Mouse (Mus musculus) hindbrain, embryonic 14.5 days (tissue): ENCODE results near the gene Upp2. TPM values are rescaled to one million over a fixed set of nuclear protein-coding genes. Genes with fewer than 3 reads are reported as not detected.
A peak's percentile ranks its signal among the peaks of the same experiment; 100 is the strongest.

Experiments used
- ATAC-seq: fragments of 200-750 bp; cut with Nextera tagmentation; 2 replicates; pipeline ENCODE4 v1.8.0; 2017; ENCODE audit warnings: moderate number of reproducible peaks, mild to moderate bottlenecking, moderate TSS enrichment, moderate library complexity; ENCODE audit not compliant: low FRiP score
- DNase-seq: peaks from one replicate; pipeline ENCODE4 v3.0.0-alpha.2; 2015; ENCODE audit warnings: low spot score
- H3K27ac ChIP-seq: fragments of 300-500 bp; sonication (generic); 2 replicates; pipeline ENCODE4 v1.5.1; 2014; ENCODE audit warnings: mild to moderate bottlenecking, moderate library complexity
- H3K27me3 ChIP-seq: fragments of 300-500 bp; sonication (generic); 2 replicates; pipeline ENCODE4 v1.6.1; 2014; ENCODE audit warnings: mild to moderate bottlenecking, low read length, mixed read lengths; ENCODE audit not compliant: control insufficient read depth, insufficient read depth
- H3K36me3 ChIP-seq: fragments of 300-500 bp; sonication (generic); replicated peaks from 2 replicates; pipeline ENCODE4 v1.6.1; 2014; ENCODE audit not compliant: control insufficient read depth, insufficient read depth
- H3K4me1 ChIP-seq: fragments of 300-500 bp; sonication (generic); replicated peaks from 2 replicates; pipeline ENCODE4 v1.6.1; 2014; ENCODE audit warnings: antibody characterized with exemption, low read length, mixed read lengths; ENCODE audit not compliant: control insufficient read depth, insufficient read depth
- H3K4me2 ChIP-seq: fragments of 300-500 bp; sonication (generic); replicated peaks from 2 replicates; pipeline ENCODE4 v1.6.1; 2014; ENCODE audit warnings: mild to moderate bottlenecking, moderate library complexity
- H3K4me3 ChIP-seq: fragments of 300-500 bp; sonication (generic); replicated peaks from 2 replicates; pipeline ENCODE4 v1.5.1; 2014; ENCODE audit warnings: mild to moderate bottlenecking, low read length
- H3K9ac ChIP-seq: fragments of 300-500 bp; sonication (generic); 2 replicates; pipeline ENCODE4 v1.6.1; 2014
- H3K9me3 ChIP-seq: fragments of 300-500 bp; sonication (generic); 2 replicates; pipeline ENCODE4 v1.6.1; 2016; ENCODE audit warnings: low read length; ENCODE audit not compliant: control insufficient read depth
- WGBS: fragments of 180-500 bp; shearing (Covaris S2); extraction: QIAGEN DNeasy Blood & Tissue Kit; methylation state at CpG from one replicate; pipeline ENCODE4 v1.1.7; 2014; 5-methylcytosine and 5-hydroxymethylcytosine counted together
- polyA plus RNA-seq: library from polyadenylated mRNA; unstranded; fragments of >200 nt; fragmentation: Nextera tagmentation; extraction: Ambion mirVana; gene quantifications from 2 replicates; pipeline ENCODE4 v1.2.1, GENCODE M21; 2014

Upp2 gene
- polyA plus RNA-seq, 1 experiment from 2014 or later = 16.1 TPM

DNA sequence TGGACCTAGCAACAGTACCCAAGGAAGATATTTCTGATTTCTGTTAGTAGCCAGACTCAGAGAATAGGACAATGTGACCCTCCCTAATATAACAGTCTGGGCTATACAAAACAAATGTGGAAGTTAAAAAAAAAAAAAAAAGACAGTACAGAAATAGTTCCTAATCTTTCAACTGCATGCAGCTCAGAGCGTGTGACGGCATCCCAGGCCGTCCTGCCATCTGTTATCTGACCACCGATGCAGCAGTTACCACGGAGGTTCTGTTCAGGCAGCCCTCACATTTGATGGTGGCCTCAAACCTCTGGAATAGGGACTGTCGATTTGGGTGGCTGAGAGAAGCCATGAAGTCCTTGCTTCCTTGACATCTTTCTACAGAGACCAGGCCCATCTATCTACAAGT, 22.7 kb upstream of the Upp2 start:
- ATAC-seq = no peak

GRCm38 (mm10) chr2:58546264-58546663, 20.8 kb upstream of the Upp2 start:
- no peak overlapping the region for H3K27ac ChIP-seq
- no peak overlapping the region for H3K4me2 ChIP-seq
- ATAC-seq = no peak
- H3K9ac ChIP-seq = no peak overlapping the region
- H3K4me1 ChIP-seq = peaks cover 9% of the 10 kb centered on the region; the same call in 1 of the 2 replicates
- 90% methylated on average over 7 of the region's 7 CpGs for WGBS
- H3K9me3 ChIP-seq = no peaks in the 10 kb centered on the region
- no peak overlapping the region for H3K4me3 ChIP-seq
- DNase-seq = no peak
- no peaks in the 10 kb centered on the region for H3K27me3 ChIP-seq
- no peaks in the 10 kb centered on the region for H3K36me3 ChIP-seq

More for the DNA sequence above, 22.7 kb upstream of the Upp2 start:
- DNase-seq = no peak
- Histone ChIP-seq H3K4me2 (no peak overlapping the region), H3K9me3 (no peaks in the 10 kb centered on the region), H3K4me1 (no peaks in the 10 kb centered on the region), H3K27me3 (no peaks in the 10 kb centered on the region), H3K36me3 (no peaks in the 10 kb centered on the region), H3K27ac (no peak overlapping the region), H3K9ac (no peak overlapping the region), H3K4me3 (no peak overlapping the region)
- 93% methylated on average over 6 of the region's 6 CpGs for WGBS

DNA sequence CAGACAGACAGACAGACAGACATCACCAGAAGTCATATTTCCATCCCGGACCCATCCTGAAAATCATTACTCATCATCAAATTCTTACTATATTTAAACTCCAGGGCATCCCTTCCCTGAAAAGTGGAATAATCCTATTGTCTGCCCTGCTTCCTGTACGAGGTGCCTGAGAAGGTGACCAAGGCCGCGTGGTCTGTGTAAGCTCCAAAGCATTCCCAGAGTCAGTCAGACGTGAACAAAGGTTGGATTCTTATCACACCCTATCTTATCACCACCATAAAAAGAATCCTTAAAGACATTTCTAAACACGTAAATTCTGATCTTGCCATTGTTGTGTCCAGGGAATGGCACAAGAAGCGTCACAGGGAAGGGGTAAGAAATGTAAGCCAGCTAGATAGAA, 18.2 kb upstream of the Upp2 start:
- Histone ChIP-seq H3K9ac (no peak overlapping the region), H3K4me3 (no peak overlapping the region), H3K27ac (no peak overlapping the region), H3K9me3 (no peaks in the 10 kb centered on the region), H3K4me2 (no peak overlapping the region), H3K36me3 (no peaks in the 10 kb centered on the region), H3K27me3 (no peaks in the 10 kb centered on the region), H3K4me1 (peaks cover 17% of the 10 kb centered on the region; the same call in 1 of the 2 replicates)
- 84% methylated on average over 7 of the region's 7 CpGs for WGBS
- no peak for ATAC-seq
- DNase-seq = no peak

- Histone ChIP-seq H3K9ac (no peak overlapping the region; the same call in 1 of the 2 replicates), H3K27ac (no peak overlapping the region), H3K9me3 (no peaks in the 10 kb centered on the region), H3K27me3 (no peaks in the 10 kb centered on the region), H3K4me3 (no peak overlapping the region), H3K4me2 (no peak overlapping the region), H3K4me1 (peaks cover 21% of the 10 kb centered on the region; the same call in 1 of the 2 replicates), H3K36me3 (no peaks in the 10 kb centered on the region)
- 58% methylated on average over 6 of the region's 6 CpGs for WGBS
- no peak for ATAC-seq
- no peak for DNase-seq
Measured at GRCm38 (mm10) chr2:58549960-58550359, 17.1 kb upstream of the Upp2 start.

- Histone ChIP-seq H3K27me3 (no peaks in the 10 kb centered on the region), H3K9ac (no peak overlapping the region), H3K27ac (no peak overlapping the region), H3K36me3 (no peaks in the 10 kb centered on the region), H3K9me3 (no peaks in the 10 kb centered on the region), H3K4me1 (peaks cover 22% of the 10 kb centered on the region; the same call in 1 of the 2 replicates), H3K4me2 (no peak overlapping the region), H3K4me3 (no peak overlapping the region)
- 47% methylated on average over 9 of the region's 9 CpGs for WGBS
- ATAC-seq (0 out of 2 replicates have a peak, but pooled peaks have one; percentile 39), DNase-seq (no peak)
Measured at GRCm38 (mm10) chr2:58550488-58550887, 16.6 kb upstream of the Upp2 start.

DNA sequence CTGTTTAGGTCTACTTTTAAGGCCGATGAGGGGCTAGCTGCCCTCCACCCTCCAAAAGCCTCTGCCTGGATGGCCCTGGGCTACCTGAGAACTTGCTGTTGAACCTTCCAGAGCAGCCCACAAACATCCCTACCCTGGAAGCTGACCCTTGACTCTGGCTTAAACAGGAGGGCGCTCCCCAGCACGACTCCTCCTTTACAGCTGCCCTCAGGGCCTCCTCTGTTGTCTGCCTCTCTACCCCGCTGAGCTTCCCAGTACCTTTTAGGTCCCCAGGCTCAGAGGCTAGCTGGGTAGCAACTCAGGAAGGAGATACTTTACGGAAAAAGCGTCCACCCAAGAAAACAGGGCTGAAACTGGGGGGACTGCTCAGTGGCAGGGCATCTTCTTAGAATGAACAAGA, 15.2 kb upstream of the Upp2 start:
- Histone ChIP-seq H3K27ac (no peak overlapping the region), H3K36me3 (no peaks in the 10 kb centered on the region), H3K9me3 (no peaks in the 10 kb centered on the region), H3K9ac (no peak overlapping the region), H3K4me2 (no peak overlapping the region), H3K27me3 (no peaks in the 10 kb centered on the region), H3K4me1 (peaks cover 22% of the 10 kb centered on the region; the same call in 1 of the 2 replicates), H3K4me3 (no peak overlapping the region)
- no peak for DNase-seq
- no peak for ATAC-seq
- WGBS = 22% methylated on average over 6 of the region's 6 CpGs

DNA sequence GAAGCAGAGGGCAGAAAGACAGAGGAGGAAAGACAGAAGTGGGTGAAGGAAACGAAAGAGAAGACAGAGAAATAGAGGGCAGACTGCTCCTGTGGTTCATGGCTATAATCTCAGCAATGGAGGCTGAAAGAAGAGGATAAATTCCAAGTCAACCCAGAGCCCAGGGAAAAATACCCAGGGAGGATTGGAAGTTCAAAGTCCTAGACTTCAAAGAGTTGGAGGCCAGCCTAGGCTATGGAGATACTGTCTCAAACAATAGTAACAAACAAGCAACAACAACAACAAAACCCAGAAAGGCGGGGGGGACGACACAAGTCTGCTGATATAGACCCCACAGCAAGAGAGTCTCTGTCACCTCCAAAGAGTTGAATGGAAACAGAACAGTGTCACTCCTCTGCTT, 14.8 kb upstream of the Upp2 start:
- Histone ChIP-seq H3K9me3 (no peaks in the 10 kb centered on the region), H3K27me3 (no peaks in the 10 kb centered on the region), H3K4me2 (no peak overlapping the region), H3K4me1 (peaks cover 22% of the 10 kb centered on the region; the same call in 1 of the 2 replicates), H3K27ac (no peak overlapping the region), H3K4me3 (no peak overlapping the region), H3K36me3 (no peaks in the 10 kb centered on the region), H3K9ac (no peak overlapping the region)
- 36% methylated on average over 3 of the region's 3 CpGs for WGBS
- no peak for ATAC-seq
- no peak for DNase-seq

DNA sequence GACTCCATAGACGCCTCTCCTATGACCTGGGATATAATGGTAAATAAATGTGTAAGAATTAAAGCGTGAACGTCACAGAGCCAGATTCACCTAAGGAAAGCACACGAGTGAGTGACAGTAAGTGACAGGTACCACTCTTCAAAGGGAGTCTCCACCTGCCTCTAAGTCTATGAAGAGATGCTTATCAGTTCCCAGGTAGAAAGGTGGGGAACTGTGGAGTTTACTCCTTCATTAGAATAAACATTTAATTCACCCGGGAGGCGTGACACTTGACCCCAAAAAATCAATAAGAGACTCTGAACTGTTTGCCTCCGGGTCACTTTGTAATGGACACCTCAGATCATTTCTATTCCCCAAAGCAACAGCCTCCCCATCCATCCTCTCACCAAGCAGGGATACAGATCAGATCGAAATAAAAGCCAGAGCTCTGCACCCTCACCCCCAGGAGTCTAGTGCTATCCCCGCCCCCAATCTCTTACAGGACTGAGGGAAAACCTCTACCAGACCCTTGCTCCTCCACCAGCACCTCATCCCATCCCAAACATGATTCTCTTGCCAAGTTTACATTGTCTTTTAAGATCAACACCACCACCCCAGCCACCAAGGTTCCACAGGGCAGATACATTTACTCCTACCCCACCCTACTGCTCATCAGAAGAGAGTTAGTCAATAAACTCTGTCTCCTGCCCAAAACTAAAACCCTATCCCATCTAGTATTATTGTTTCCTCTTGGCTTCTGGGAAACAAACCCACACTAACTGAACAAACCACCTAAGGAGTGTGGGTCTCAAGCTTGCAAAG, 9.9 kb upstream of the Upp2 start:
- H3K9me3 ChIP-seq = no peaks in the 10 kb centered on the region
- H3K27ac ChIP-seq = no peak overlapping the region
- H3K4me2 ChIP-seq = no peak overlapping the region
- 0 out of 2 replicates have a peak, but pooled peaks cover 9% of the 10 kb centered on the region for H3K4me1 ChIP-seq
- no peak overlapping the region for H3K4me3 ChIP-seq
- WGBS = 79% methylated on average over 9 of the region's 9 CpGs
- no peak overlapping the region for H3K9ac ChIP-seq
- DNase-seq (no peak), ATAC-seq (no peak)
- no peaks in the 10 kb centered on the region for H3K36me3 ChIP-seq
- H3K27me3 ChIP-seq = no peaks in the 10 kb centered on the region

DNA sequence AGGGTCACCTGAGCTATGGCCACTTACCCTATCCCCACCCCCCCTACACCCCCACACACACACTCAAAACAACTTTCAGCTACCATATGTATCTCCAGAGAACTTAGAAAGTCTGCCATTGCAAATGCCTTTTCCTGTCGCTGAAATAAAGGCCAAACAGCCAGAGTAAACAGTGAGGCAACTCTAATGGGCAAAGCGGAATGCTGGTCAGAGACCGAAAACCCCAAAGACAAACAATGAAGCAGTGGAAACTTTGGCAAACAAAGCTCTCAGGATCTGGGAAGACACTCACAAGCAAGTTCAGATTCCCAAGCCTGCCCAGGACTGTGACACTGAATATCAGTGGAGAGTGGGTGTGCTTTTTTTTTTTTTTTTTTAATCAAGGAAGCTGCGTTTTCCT, 5.0 kb upstream of the Upp2 start:
- ATAC-seq (no peak), DNase-seq (no peak)
- WGBS = 71% methylated on average over 4 of the region's 4 CpGs
- H3K4me3 ChIP-seq = no peak overlapping the region
- no peak overlapping the region for H3K27ac ChIP-seq
- H3K4me2 ChIP-seq = no peak overlapping the region
- H3K9ac ChIP-seq = no peak overlapping the region
- H3K9me3 ChIP-seq = no peaks in the 10 kb centered on the region
- H3K27me3 ChIP-seq = no peaks in the 10 kb centered on the region
- no peaks in the 10 kb centered on the region for H3K36me3 ChIP-seq
- peaks cover 23% of the 10 kb centered on the region for H3K4me1 ChIP-seq
